Mouse (Mus musculus) embryonic facial prominence, embryonic 13.5 days (tissue): ENCODE measurements at regions not wholly inside any gene's neighbourhood (a gene's known extent, or its start where the extent isn't known, plus 50 kb on each side); places are given as distances from the start of the nearest gene placed in this dataset.

Experiments
- ATAC-seq: fragments of 200-750 bp; cut with Nextera tagmentation; 2 replicates; pipeline ENCODE4 v1.8.0; 2017; ENCODE audit warnings: low read depth; ENCODE audit not compliant: insufficient number of reproducible peaks, insufficient read depth, low FRiP score, low TSS enrichment
- H3K27ac ChIP-seq: fragments of 300-500 bp; sonication (generic); 2 replicates; pipeline ENCODE4 v1.5.1; 2015; ENCODE audit warnings: moderate library complexity, mild to moderate bottlenecking, inconsistent platforms
- H3K27me3 ChIP-seq: fragments of 300-500 bp; sonication (generic); 2 replicates; pipeline ENCODE4 v1.6.1; 2015; ENCODE audit warnings: mild to moderate bottlenecking, inconsistent platforms
- H3K36me3 ChIP-seq: fragments of 300-500 bp; sonication (generic); 2 replicates; pipeline ENCODE4 v1.6.1; 2015; ENCODE audit warnings: mild to moderate bottlenecking, inconsistent platforms
- H3K4me1 ChIP-seq: fragments of 300-500 bp; sonication (generic); 2 replicates; pipeline ENCODE4 v1.6.1; 2015; ENCODE audit warnings: inconsistent platforms
- H3K4me2 ChIP-seq: fragments of 300-500 bp; sonication (generic); 2 replicates; pipeline ENCODE4 v1.6.1; 2015; ENCODE audit warnings: moderate library complexity, mild to moderate bottlenecking, inconsistent platforms
- H3K4me3 ChIP-seq: fragments of 300-500 bp; sonication (generic); 2 replicates; pipeline ENCODE4 v1.5.1; 2015; ENCODE audit warnings: mild to moderate bottlenecking, inconsistent platforms
- H3K9ac ChIP-seq: fragments of 300-500 bp; sonication (generic); 2 replicates; pipeline ENCODE4 v1.6.1; 2015; ENCODE audit warnings: mild to moderate bottlenecking, inconsistent platforms
- H3K9me3 ChIP-seq: fragments of 300-500 bp; sonication (generic); 2 replicates; pipeline ENCODE4 v1.6.1; 2016; ENCODE audit warnings: inconsistent platforms
- WGBS: fragments of 180-500 bp; shearing (Covaris S2); methylation state at CpG from one replicate; pipeline ENCODE4 v1.1.7; 2015; ENCODE audit warnings: mixed read lengths; 5-methylcytosine and 5-hydroxymethylcytosine counted together

- no peaks in the 10 kb centered on the region for H3K9me3 ChIP-seq
- H3K4me2 ChIP-seq: no peak overlapping the region
- no peak overlapping the region for H3K4me3 ChIP-seq
- no peaks in the 10 kb centered on the region for H3K27me3 ChIP-seq
- no peak overlapping the region for H3K9ac ChIP-seq
- no peaks in the 10 kb centered on the region for H3K36me3 ChIP-seq
- no peak overlapping the region for H3K27ac ChIP-seq
- H3K4me1 ChIP-seq: no peaks in the 10 kb centered on the region
- no peak for ATAC-seq
Measured at GRCm38 (mm10) chr12:16034691-16035515, 218.2 kb upstream of the Trib2 start.

GRCm38 (mm10) chr12:16026654-16027053, 209.9 kb upstream of the Trib2 start:
- Histone ChIP-seq H3K36me3 (no peaks in the 10 kb centered on the region), H3K4me3 (no peak overlapping the region), H3K4me2 (no peak overlapping the region), H3K27ac (no peak overlapping the region), H3K9me3 (no peaks in the 10 kb centered on the region), H3K9ac (no peak overlapping the region), H3K4me1 (0 out of 2 replicates have a peak, but pooled peaks cover under 1% of the 10 kb centered on the region), H3K27me3 (no peaks in the 10 kb centered on the region)
- WGBS: 21% methylated on average over 1 of the region's 1 CpGs
- ATAC-seq: no peak

- 0 out of 2 replicates have a peak, but pooled peaks cover 4% of the 10 kb centered on the region for H3K4me1 ChIP-seq
- no peaks in the 10 kb centered on the region for H3K9me3 ChIP-seq
- WGBS: 85% methylated on average over 7 of the region's 7 CpGs
Measured at GRCm38 (mm10) chr12:16023273-16023672, 206.6 kb upstream of the Trib2 start.

GRCm38 (mm10) chr12:16021202-16021821, 204.6 kb upstream of the Trib2 start:
- Histone ChIP-seq H3K27me3 (no peaks in the 10 kb centered on the region), H3K36me3 (no peaks in the 10 kb centered on the region), H3K9ac (no peak overlapping the region), H3K4me2 (no peak overlapping the region), H3K4me3 (no peak overlapping the region), H3K9me3 (no peaks in the 10 kb centered on the region), H3K27ac (no peak overlapping the region), H3K4me1 (0 out of 2 replicates have a peak, but pooled peaks cover 4% of the 10 kb centered on the region)
- WGBS: 72% methylated on average over 1 of the region's 1 CpGs
- ATAC-seq: no peak

More at GRCm38 (mm10) chr12:16023273-16023672, 206.6 kb upstream of the Trib2 start:
- Histone ChIP-seq H3K27me3 (no peaks in the 10 kb centered on the region), H3K27ac (no peak overlapping the region), H3K4me2 (no peak overlapping the region), H3K4me3 (no peak overlapping the region), H3K36me3 (no peaks in the 10 kb centered on the region), H3K9ac (no peak overlapping the region)
- no peak for ATAC-seq

- no peak for ATAC-seq
- Histone ChIP-seq H3K4me1 (0 out of 2 replicates have a peak, but pooled peaks cover 4% of the 10 kb centered on the region), H3K4me2 (no peak overlapping the region), H3K9ac (no peak overlapping the region), H3K4me3 (no peak overlapping the region), H3K27me3 (no peaks in the 10 kb centered on the region), H3K9me3 (no peaks in the 10 kb centered on the region), H3K36me3 (no peaks in the 10 kb centered on the region), H3K27ac (no peak overlapping the region)
- 92% methylated on average over 4 of the region's 4 CpGs for WGBS
Measured at GRCm38 (mm10) chr12:16018237-16018636, 201.5 kb upstream of the Trib2 start.

GRCm38 (mm10) chr12:16016621-16017020, 199.9 kb upstream of the Trib2 start:
- Histone ChIP-seq H3K9me3 (no peaks in the 10 kb centered on the region), H3K4me1 (peaks cover 10% of the 10 kb centered on the region), H3K27me3 (no peaks in the 10 kb centered on the region), H3K9ac (no peak overlapping the region), H3K27ac (no peak overlapping the region), H3K4me3 (no peak overlapping the region), H3K36me3 (no peaks in the 10 kb centered on the region), H3K4me2 (no peak overlapping the region)
- no peak for ATAC-seq
- 88% methylated on average over 1 of the region's 1 CpGs for WGBS

- Histone ChIP-seq H3K4me3 (no peak overlapping the region), H3K9ac (no peak overlapping the region), H3K27me3 (no peaks in the 10 kb centered on the region), H3K27ac (no peak overlapping the region), H3K9me3 (no peaks in the 10 kb centered on the region), H3K4me1 (peaks cover 12% of the 10 kb centered on the region), H3K4me2 (no peak overlapping the region), H3K36me3 (no peaks in the 10 kb centered on the region)
- WGBS: 91% methylated on average over 8 of the region's 8 CpGs
- ATAC-seq: no peak
Measured at GRCm38 (mm10) chr12:16015596-16015995, 198.9 kb upstream of the Trib2 start.

GRCm38 (mm10) chr12:16014679-16015078, 198.0 kb upstream of the Trib2 start:
- no peak overlapping the region for H3K4me3 ChIP-seq
- H3K27ac ChIP-seq: no peak overlapping the region
- H3K27me3 ChIP-seq: no peaks in the 10 kb centered on the region
- 87% methylated on average over 1 of the region's 1 CpGs for WGBS
- no peak overlapping the region for H3K9ac ChIP-seq
- H3K9me3 ChIP-seq: no peaks in the 10 kb centered on the region
- H3K4me1 ChIP-seq: peaks cover 21% of the 10 kb centered on the region
- no peak for ATAC-seq
- H3K36me3 ChIP-seq: no peaks in the 10 kb centered on the region
- no peak overlapping the region for H3K4me2 ChIP-seq

- H3K36me3 ChIP-seq: no peaks in the 10 kb centered on the region
- no peaks in the 10 kb centered on the region for H3K27me3 ChIP-seq
- H3K9me3 ChIP-seq: no peaks in the 10 kb centered on the region
- no peak overlapping the region for H3K4me2 ChIP-seq
- H3K9ac ChIP-seq: no peak overlapping the region
- H3K4me3 ChIP-seq: no peak overlapping the region
- no peak for ATAC-seq
- WGBS: 77% methylated on average over 6 of the region's 6 CpGs
- no peak overlapping the region for H3K27ac ChIP-seq
- peaks cover 24% of the 10 kb centered on the region for H3K4me1 ChIP-seq
Measured at GRCm38 (mm10) chr12:16013861-16014630, 197.3 kb upstream of the Trib2 start.

GRCm38 (mm10) chr12:16013354-16013753, 196.6 kb upstream of the Trib2 start:
- WGBS: 79% methylated on average over 2 of the region's 2 CpGs
- H3K27me3 ChIP-seq: no peaks in the 10 kb centered on the region

GRCm38 (mm10) chr12:16012081-16012480, 195.4 kb upstream of the Trib2 start:
- 78% methylated on average over 4 of the region's 4 CpGs for WGBS
- Histone ChIP-seq H3K4me3 (no peak overlapping the region), H3K36me3 (no peaks in the 10 kb centered on the region), H3K9me3 (no peaks in the 10 kb centered on the region), H3K27me3 (no peaks in the 10 kb centered on the region), H3K4me2 (no peak overlapping the region), H3K4me1 (peaks cover 28% of the 10 kb centered on the region), H3K9ac (no peak overlapping the region), H3K27ac (no peak overlapping the region)
- no peak for ATAC-seq

More at GRCm38 (mm10) chr12:16013354-16013753, 196.6 kb upstream of the Trib2 start:
- no peak overlapping the region for H3K4me3 ChIP-seq
- no peaks in the 10 kb centered on the region for H3K36me3 ChIP-seq
- no peak overlapping the region for H3K27ac ChIP-seq
- H3K9me3 ChIP-seq: no peaks in the 10 kb centered on the region
- no peak overlapping the region for H3K4me2 ChIP-seq
- H3K9ac ChIP-seq: no peak overlapping the region
- peaks cover 28% of the 10 kb centered on the region for H3K4me1 ChIP-seq
- ATAC-seq: no peak
